In genomic region chr11:82928897-82929632, GRCm38 (mm10) we compare ENCODE assay signal across 21 mouse cellular contexts. TPM values are rescaled to one million over a fixed set of nuclear protein-coding genes. Genes with fewer than 3 reads are reported as not detected.
A peak's percentile ranks its signal among the peaks of the same experiment; 100 is the strongest.
DNase-seq lines count a peak whose midpoint lies in the region; ATAC-seq and TF ChIP-seq lines count a peak whose summit lies in the region.
"Had no signal": no experiment of that assay in that cellular context is flagged by ENCODE, and none has a peak within 500 bp of the region (broad histone marks: within the 10 kb centered on the region; RNA-seq: fewer than 3 reads in every experiment).

No protein-coding gene starts in this region.

- TF ChIP-seq CTCF in kidney, adult 2 months (conservative IDR thresholded peaks at IDR 0.05; ENCODE audit: insufficient read depth, insufficient read length, low read depth, low read length), result no peak
- TF ChIP-seq CTCF in brain, embryonic 14.5 days (IDR thresholded peaks at IDR 0.05; ENCODE audit: borderline replicate concordance, extremely low read depth, insufficient read depth, insufficient read length), result no peak

- no peaks in the 10 kb centered on the region for H3K36me3 ChIP-seq in kidney, embryonic 14.5 days (ENCODE audit: control insufficient read depth, insufficient read depth, low read length)
- H3K36me3 ChIP-seq in kidney, adult 2 months (ENCODE audit: control insufficient read depth, insufficient read depth, low read length), result no peaks in the 10 kb centered on the region

- peaks cover 34% of the 10 kb centered on the region for H3K27me3 ChIP-seq in kidney, embryonic 14.5 days (ENCODE audit: control insufficient read depth, insufficient read depth, low read length)
- H3K27me3 ChIP-seq in kidney, adult 2 months (replicated peaks; ENCODE audit: control insufficient read depth, insufficient read depth, low read length), result no peaks in the 10 kb centered on the region; the same call in 1 of the 2 replicates
- H3K27me3 ChIP-seq: CH12.LX had no signal

- H3K4me1 ChIP-seq in kidney, embryonic 14.5 days (ENCODE audit: control insufficient read depth, insufficient read depth, low read length), result 0 out of 2 replicates have a peak, but pooled peaks cover 5% of the 10 kb centered on the region
- H3K4me1 ChIP-seq in kidney, adult 2 months (ENCODE audit: control insufficient read depth, insufficient read depth, low read length), result peaks cover 5% of the 10 kb centered on the region; the same call in 1 of the 2 replicates

- DNase-seq in cerebellum, postnatal 14 days, result peak; percentile 41
- no peak for DNase-seq in cerebellum, adult 8-10 months
- no peak for DNase-seq in kidney, adult 2 months
- DNase-seq in brain, embryonic 14.5 days (ENCODE audit: low read depth), result peak; percentile 2
- DNase-seq: adrenal gland, adult 8-10 months; cerebellum, adult 11-12 months; heart, postnatal 10 days; kidney, adult 11 months; layer of hippocampus, adult 9-11 months; liver, postnatal 0 days; lung, postnatal 36 days; midbrain, embryonic 14.5 days; thymus, postnatal 25 days had no signal

- H3K4me3 ChIP-seq in kidney, embryonic 14.5 days (ENCODE audit: low read length), result no peak overlapping the region
- no peak overlapping the region for H3K4me3 ChIP-seq in kidney, adult 2 months (ENCODE audit: insufficient read depth, low read depth, low read length)

- 36% methylated on average over 20 of the region's 20 CpGs for WGBS in kidney, embryonic 14.5 days
- WGBS in kidney, adult 2 months, result 61% methylated on average over 20 of the region's 20 CpGs

- no peak overlapping the region for H3K27ac ChIP-seq in kidney, embryonic 14.5 days (ENCODE audit: low read depth, low read length)
- no peak overlapping the region for H3K27ac ChIP-seq in kidney, adult 2 months (ENCODE audit: insufficient read depth, low read depth, low read length)
- H3K27ac ChIP-seq: hindbrain, postnatal 0 days had no signal

- no peaks in the 10 kb centered on the region for H3K9me3 ChIP-seq in kidney, embryonic 14.5 days (ENCODE audit: control insufficient read depth, low read length)

- peak; percentile 52; the same call in 1 of the 2 replicates for ATAC-seq in kidney, embryonic 14.5 days (ENCODE audit: low FRiP score, low TSS enrichment)
- ATAC-seq in megakaryocyte progenitor cell, adult 5-6 weeks (replicated peaks; ENCODE audit: poor library complexity), result peak; percentile 23; the same call in 1 of the 2 replicates
- ATAC-seq in megakaryocyte, adult 5-6 weeks (ENCODE audit: poor library complexity, severe bottlenecking), result no peak
- ATAC-seq: forebrain, embryonic 14.5 days; hindbrain, postnatal 0 days; liver, postnatal 0 days had no signal

- H3K4me2 ChIP-seq in kidney, embryonic 14.5 days (replicated peaks; ENCODE audit: low read depth, low read length), result no peak overlapping the region

- no peak for TF ChIP-seq POLR2A in kidney, adult 2 months (IDR thresholded peaks at IDR 0.05; ENCODE audit: low read depth, low read length)
- TF ChIP-seq POLR2A in brain, embryonic 14.5 days (IDR thresholded peaks at IDR 0.05; ENCODE audit: borderline replicate concordance, extremely low read depth, insufficient read depth, insufficient read length, poor library complexity, severe bottlenecking), result no peak

- H3K9ac ChIP-seq in kidney, embryonic 14.5 days (ENCODE audit: low read depth, low read length), result no peak overlapping the region
- H3K9ac ChIP-seq: liver, postnatal 0 days had no signal

RNA-seq across cellular contexts. Expression of gene Unc45b, which starts 18.7 kb away (rescaled TPM):
- polyA plus RNA-seq in kidney, embryonic 14.5 days (2014; fragmentation: Nextera tagmentation; extraction: Ambion mirVana), result 2.4 and 2.5 TPM in 2 replicates
- 5.0 and 7.9 TPM in 2 replicates for polyA plus RNA-seq in kidney, adult 2 months (2012; rRNA removed)
- polyA plus RNA-seq in brain, embryonic 14.5 days (2012; rRNA removed), result 1.1 and 1.5 TPM in 2 replicates
- 0.05 and 0.07 TPM in 2 replicates for total RNA-seq in megakaryocyte progenitor cell, adult 5-6 weeks (2015)
- total RNA-seq in megakaryocyte progenitor cell, adult 5-6 weeks (2017), result not detected in 2 replicates
- not detected in 2 replicates for total RNA-seq in megakaryocyte, adult 5-6 weeks (2015)
- not detected in 2 replicates for total RNA-seq in megakaryocyte, adult 5-6 weeks (2017)
- total RNA-seq: granulocyte monocyte progenitor cell, adult 5-6 weeks had no signal

RNA-seq across cellular contexts. Expression of gene Nle1, which starts 20.9 kb away (rescaled TPM):
- 32.2 and 33.7 TPM in 2 replicates for polyA plus RNA-seq in kidney, embryonic 14.5 days (2014; fragmentation: Nextera tagmentation; extraction: Ambion mirVana)
- 16.3 and 16.9 TPM in 2 replicates for polyA plus RNA-seq in kidney, adult 2 months (2012; rRNA removed)
- polyA plus RNA-seq in brain, embryonic 14.5 days (2012; rRNA removed), result 59.1 and 92.3 TPM in 2 replicates
- 21.1 and 27.4 TPM in 2 replicates for total RNA-seq in megakaryocyte progenitor cell, adult 5-6 weeks (2015)
- 20.3 and 27.2 TPM in 2 replicates for total RNA-seq in megakaryocyte progenitor cell, adult 5-6 weeks (2017)
- 4.7 TPM in 2 replicates for total RNA-seq in megakaryocyte, adult 5-6 weeks (2015)
- 2.6 and 3.1 TPM in 2 replicates for total RNA-seq in megakaryocyte, adult 5-6 weeks (2017)

RNA-seq across cellular contexts. Expression of gene Slfn5, which starts 22.1 kb away (rescaled TPM):
- 6.0 and 8.0 TPM in 2 replicates for polyA plus RNA-seq in kidney, embryonic 14.5 days (2014; fragmentation: Nextera tagmentation; extraction: Ambion mirVana)
- 14.1 and 21.4 TPM in 2 replicates for polyA plus RNA-seq in kidney, adult 2 months (2012; rRNA removed)
- 0.57 and 1.0 TPM in 2 replicates for polyA plus RNA-seq in brain, embryonic 14.5 days (2012; rRNA removed)
- total RNA-seq in megakaryocyte progenitor cell, adult 5-6 weeks (2015), result 1.4 and 1.5 TPM in 2 replicates
- total RNA-seq in megakaryocyte progenitor cell, adult 5-6 weeks (2017), result 1.7 and 2.8 TPM in 2 replicates
- total RNA-seq in megakaryocyte, adult 5-6 weeks (2015), result 60.7 and 62.4 TPM in 2 replicates
- total RNA-seq in megakaryocyte, adult 5-6 weeks (2017), result 112 and 116 TPM in 2 replicates

RNA-seq across cellular contexts. Expression of gene Fndc8, which starts 37.1 kb away (rescaled TPM):
- polyA plus RNA-seq in kidney, embryonic 14.5 days (2014; fragmentation: Nextera tagmentation; extraction: Ambion mirVana), result 0.19 and 0.23 TPM in 2 replicates
- 0.13 and 0.19 TPM in 2 replicates for polyA plus RNA-seq in kidney, adult 2 months (2012; rRNA removed)
- polyA plus RNA-seq in brain, embryonic 14.5 days (2012; rRNA removed), result 0.03 TPM in 1 of 2 replicates, not detected in the other
- total RNA-seq in megakaryocyte progenitor cell, adult 5-6 weeks (2015), result not detected in 2 replicates
- not detected in 2 replicates for total RNA-seq in megakaryocyte progenitor cell, adult 5-6 weeks (2017)
- total RNA-seq in megakaryocyte, adult 5-6 weeks (2015), result not detected in 2 replicates
- not detected in 2 replicates for total RNA-seq in megakaryocyte, adult 5-6 weeks (2017)
- total RNA-seq: granulocyte monocyte progenitor cell, adult 5-6 weeks; hindbrain, postnatal 0 days; left cerebral cortex, adult 8-10 months had no signal

RNA-seq across cellular contexts. Expression of gene Rad51d, which starts 38.7 kb away (rescaled TPM):
- polyA plus RNA-seq in kidney, embryonic 14.5 days (2014; fragmentation: Nextera tagmentation; extraction: Ambion mirVana), result 8.8 and 11.5 TPM in 2 replicates
- polyA plus RNA-seq in kidney, adult 2 months (2012; rRNA removed), result 13.7 and 15.7 TPM in 2 replicates
- 9.5 and 9.7 TPM in 2 replicates for polyA plus RNA-seq in brain, embryonic 14.5 days (2012; rRNA removed)
- total RNA-seq in megakaryocyte progenitor cell, adult 5-6 weeks (2015), result 14.7 and 15.6 TPM in 2 replicates
- 9.8 and 10.6 TPM in 2 replicates for total RNA-seq in megakaryocyte progenitor cell, adult 5-6 weeks (2017)
- 7.1 and 7.9 TPM in 2 replicates for total RNA-seq in megakaryocyte, adult 5-6 weeks (2015)
- 8.8 and 10.3 TPM in 2 replicates for total RNA-seq in megakaryocyte, adult 5-6 weeks (2017)

Comparison
In these comparisons a context has a peak if more than half of its experiments do, and no peak if none do; other contexts are left out.
1. DNase-seq: peak in cerebellum, postnatal 14 days (2 of 2) and brain, embryonic 14.5 days (single experiment); none in cerebellum, adult 8-10 months (single experiment) and kidney, adult 2 months (single experiment).